Mouse (Mus musculus): ENCODE measurements around the gene Tpcn2.

DNA sequence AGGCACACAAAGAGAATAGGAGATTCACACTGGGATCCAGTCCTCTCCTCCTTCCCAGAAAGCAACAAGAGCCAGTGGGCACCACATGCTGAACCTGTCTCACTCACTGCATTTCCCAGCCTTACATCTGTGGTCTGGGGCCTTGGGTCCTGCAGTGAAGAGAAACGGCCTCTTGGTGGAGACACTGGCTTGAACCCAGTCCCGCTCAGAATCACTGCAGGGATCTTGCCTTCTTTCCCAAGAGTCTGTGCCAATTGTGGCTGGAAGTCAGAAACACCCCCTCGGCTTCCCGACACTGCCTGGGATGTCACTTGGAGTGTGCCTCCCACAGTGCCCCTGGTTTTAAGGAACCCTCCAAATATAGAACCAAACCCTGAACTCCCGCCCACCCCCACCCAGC, 5.5 kb upstream of the Tpcn2 start:
- TF ChIP-seq POLR2A (IDR thresholded peaks at IDR 0.05; ENCODE audit: low read depth, low read length) (no peak), CTCF (IDR thresholded peaks at IDR 0.05; ENCODE audit: borderline replicate concordance, insufficient read depth, low read length) (peak; percentile 50; the same call in 1 of the 2 replicates)

All from embryonic fibroblast, embryonic 13.5 days (primary cell).